Mouse (Mus musculus) small intestine, adult 2 months (tissue): ENCODE measurements around the gene Stam. TPM values are rescaled to one million over a fixed set of nuclear protein-coding genes. Genes with fewer than 3 reads are reported as not detected.

Experiments used
- H3K27ac ChIP-seq: fragments of 200-500 bp; 2 replicates; pipeline ENCODE4 v1.5.1; 2012; ENCODE audit warnings: low read depth, low read length, control low read depth, inconsistent platforms; ENCODE audit not compliant: insufficient read depth
- H3K27me3 ChIP-seq: fragments of 200-500 bp; 2 replicates; pipeline ENCODE4 v1.6.1; 2012; ENCODE audit warnings: mild to moderate bottlenecking, moderate library complexity, low read length, inconsistent platforms; ENCODE audit not compliant: control insufficient read depth, insufficient read depth
- H3K36me3 ChIP-seq: fragments of 200-500 bp; 2 replicates; pipeline ENCODE4 v1.6.1; 2012; ENCODE audit warnings: mild to moderate bottlenecking, low read length, control low read depth, inconsistent platforms; ENCODE audit not compliant: control insufficient read depth, insufficient read depth
- H3K4me1 ChIP-seq: fragments of 200-500 bp; 2 replicates; pipeline ENCODE4 v1.6.1; 2012; ENCODE audit warnings: low read length, inconsistent platforms, mixed read lengths; ENCODE audit not compliant: control insufficient read depth, insufficient read depth, insufficient read length
- H3K4me3 ChIP-seq: fragments of 200-500 bp; 2 replicates; pipeline ENCODE4 v1.5.1; 2012; ENCODE audit warnings: low read depth, mild to moderate bottlenecking, control low read depth, inconsistent platforms, low read length, moderate library complexity
- CTCF ChIP-seq: fragments of 200-500 bp; IDR thresholded peaks from 2 replicates; pipeline ENCODE4 v1.5.1; 2012; ENCODE audit warnings: low read depth, mild to moderate bottlenecking, control low read depth, inconsistent platforms, low read length, moderate library complexity, mixed read lengths; ENCODE audit not compliant: insufficient replicate concordance, insufficient read length; ENCODE audit errors: extremely low read depth
- POLR2A ChIP-seq: fragments of 200-500 bp; IDR thresholded peaks from 2 replicates; pipeline ENCODE4 v1.6.1; 2012; ENCODE audit warnings: low read depth, mild to moderate bottlenecking, control low read depth, inconsistent platforms, low read length, moderate library complexity
- WGBS: fragments of 180-500 bp; shearing (Covaris S2); methylation state at CpG from one replicate; pipeline ENCODE4 v1.1.7; 2018; 5-methylcytosine and 5-hydroxymethylcytosine counted together
- polyA plus RNA-seq: library from polyadenylated mRNA; depleted of rRNA; stranded (reverse); fragments of >200 nt; gene quantifications from 2 replicates; pipeline ENCODE4 v1.2.3, GENCODE M21; 2012; rRNA removed

The Stam gene
- 5.0 and 9.6 TPM in 2 replicates for polyA plus RNA-seq

- Histone ChIP-seq H3K27me3 (no peaks in the 10 kb centered on the region), H3K4me3 (peak within 1 kb of the TSS; percentile 97), H3K36me3 (no peaks in the 10 kb centered on the region), H3K4me1 (peaks cover 10% of the 10 kb centered on the region; the same call in 1 of the 2 replicates), H3K27ac (peak within 1 kb of the TSS; percentile 97)
- TF ChIP-seq CTCF (no peak), POLR2A (peak; percentile 44)
- WGBS, result under 1% methylated on average over 50 of the region's 50 CpGs
Measured at GRCm38 (mm10) chr2:14073362-14074220, at the start of gene Stam. Gene Stam (plus strand): TSS chr2:14074098.

GRCm38 (mm10) chr2:14041249-14041648 is 32.6 kb upstream of the Stam start:
- Histone ChIP-seq H3K27me3 (no peaks in the 10 kb centered on the region), H3K36me3 (peaks cover 11% of the 10 kb centered on the region), H3K4me3 (no peak overlapping the region), H3K27ac (no peak overlapping the region), H3K4me1 (no peaks in the 10 kb centered on the region)
- 97% methylated on average over 2 of the region's 2 CpGs for WGBS
- TF ChIP-seq CTCF (no peak), POLR2A (no peak)

- H3K4me1 ChIP-seq, result no peaks in the 10 kb centered on the region
- TF ChIP-seq CTCF (no peak), POLR2A (no peak)
- H3K36me3 ChIP-seq, result peaks cover 9% of the 10 kb centered on the region
- no peak overlapping the region for H3K4me3 ChIP-seq
- H3K27ac ChIP-seq, result no peak overlapping the region
- H3K27me3 ChIP-seq, result no peaks in the 10 kb centered on the region
- WGBS, result 84% methylated on average over 3 of the region's 3 CpGs
Measured at GRCm38 (mm10) chr2:14043011-14043410, 30.9 kb upstream of the Stam start.

GRCm38 (mm10) chr2:14043577-14044170 is 30.2 kb upstream of the Stam start:
- WGBS, result 74% methylated on average over 9 of the region's 9 CpGs

GRCm38 (mm10) chr2:14048381-14048780 is 25.5 kb upstream of the Stam start:
- Histone ChIP-seq H3K4me1 (peaks cover 3% of the 10 kb centered on the region; the same call in 1 of the 2 replicates), H3K4me3 (no peak overlapping the region), H3K27ac (no peak overlapping the region), H3K36me3 (peaks cover 2% of the 10 kb centered on the region; the same call in 1 of the 2 replicates), H3K27me3 (no peaks in the 10 kb centered on the region)
- TF ChIP-seq POLR2A (no peak), CTCF (no peak)

More at GRCm38 (mm10) chr2:14043577-14044170, 30.2 kb upstream of the Stam start:
- no peak overlapping the region for H3K27ac ChIP-seq
- no peaks in the 10 kb centered on the region for H3K4me1 ChIP-seq
- no peak overlapping the region for H3K4me3 ChIP-seq
- no peaks in the 10 kb centered on the region for H3K27me3 ChIP-seq
- H3K36me3 ChIP-seq, result peaks cover 9% of the 10 kb centered on the region
- TF ChIP-seq POLR2A (no peak), CTCF (no peak)

- no peaks in the 10 kb centered on the region for H3K36me3 ChIP-seq
- no peak overlapping the region for H3K4me3 ChIP-seq
- TF ChIP-seq CTCF (no peak), POLR2A (no peak)
- H3K27ac ChIP-seq, result no peak overlapping the region
- 54% methylated on average over 5 of the region's 5 CpGs for WGBS
- H3K4me1 ChIP-seq, result peaks cover 6% of the 10 kb centered on the region; the same call in 1 of the 2 replicates
- no peaks in the 10 kb centered on the region for H3K27me3 ChIP-seq
Measured at GRCm38 (mm10) chr2:14048808-14049207, 25.1 kb upstream of the Stam start.

- H3K27ac ChIP-seq, result no peak overlapping the region
- TF ChIP-seq CTCF, result no peak
- no peak for TF ChIP-seq POLR2A
- WGBS, result 71% methylated on average over 3 of the region's 3 CpGs
Measured at GRCm38 (mm10) chr2:14053618-14054017, 20.3 kb upstream of the Stam start.

More at GRCm38 (mm10) chr2:14053618-14054017, 20.3 kb upstream of the Stam start:
- Histone ChIP-seq H3K4me3 (no peak overlapping the region), H3K27me3 (no peaks in the 10 kb centered on the region), H3K4me1 (peaks cover 10% of the 10 kb centered on the region; the same call in 1 of the 2 replicates), H3K36me3 (no peaks in the 10 kb centered on the region)
